Mouse (Mus musculus): ENCODE results near the gene Mest.

The Mest gene

DNA sequence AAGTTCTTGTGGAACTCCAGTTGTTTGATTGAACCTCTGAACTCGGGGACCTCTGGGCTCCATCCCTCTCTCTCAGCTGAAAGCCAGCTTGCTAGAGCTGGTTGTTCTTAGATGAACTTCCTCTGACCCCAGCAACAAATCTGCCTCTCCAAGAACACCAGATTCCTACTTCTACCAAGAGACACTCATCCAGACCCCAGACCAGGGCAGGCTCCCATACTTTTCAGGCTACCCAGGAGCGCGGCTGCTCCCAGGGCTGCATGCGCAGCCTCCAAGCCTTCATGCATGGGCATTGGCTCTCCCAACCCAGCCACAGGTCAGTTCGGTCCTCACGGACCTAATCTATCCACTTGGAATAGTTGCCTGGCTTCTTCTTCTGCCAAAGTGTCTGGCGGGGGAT, at the start of gene Mest:
Gene Mest (plus strand): TSS at position 217 of the 400 bp plus-strand sequence.
- DNase-seq (ENCODE audit: low spot score) = no peak

DNA sequence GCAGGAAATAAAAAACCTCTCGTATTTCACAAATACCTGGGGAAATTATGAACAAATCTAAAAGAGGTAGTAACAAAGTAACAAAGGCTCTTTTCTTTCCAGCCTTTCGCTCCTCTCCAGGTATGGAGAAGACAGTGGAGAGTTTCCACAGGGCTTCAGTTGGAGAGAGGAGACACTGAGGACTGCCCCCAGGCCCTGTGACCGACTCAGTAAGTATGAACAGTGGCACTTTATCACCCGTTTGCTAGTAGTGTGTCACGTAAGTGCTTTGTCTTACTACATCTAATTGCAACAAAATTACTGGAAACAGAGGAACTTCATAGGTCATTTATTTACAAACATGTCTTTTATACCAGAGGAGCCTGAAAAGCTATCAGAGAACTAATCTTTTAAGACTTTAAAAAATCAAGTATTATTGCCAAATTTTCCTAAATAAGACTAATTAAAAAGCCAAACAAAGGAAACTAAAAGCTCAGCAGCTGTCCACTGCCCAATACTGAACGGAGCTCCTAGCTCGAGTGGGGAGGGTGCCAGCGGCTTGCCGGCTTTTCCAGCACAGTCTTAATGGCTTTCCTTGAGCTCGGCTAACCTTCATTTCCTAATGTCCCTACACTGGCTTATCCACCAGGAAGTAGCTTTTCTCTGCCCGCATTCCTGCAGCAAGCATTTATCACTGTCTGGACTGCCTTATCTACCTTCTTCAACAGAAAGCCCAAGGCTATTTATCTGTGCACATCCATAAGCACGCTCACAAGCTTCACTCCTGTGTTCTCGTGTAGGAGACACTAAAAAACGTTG, 49.4 kb upstream of the Mest start:
- DNase-seq (ENCODE audit: low spot score) = no peak

DNA sequence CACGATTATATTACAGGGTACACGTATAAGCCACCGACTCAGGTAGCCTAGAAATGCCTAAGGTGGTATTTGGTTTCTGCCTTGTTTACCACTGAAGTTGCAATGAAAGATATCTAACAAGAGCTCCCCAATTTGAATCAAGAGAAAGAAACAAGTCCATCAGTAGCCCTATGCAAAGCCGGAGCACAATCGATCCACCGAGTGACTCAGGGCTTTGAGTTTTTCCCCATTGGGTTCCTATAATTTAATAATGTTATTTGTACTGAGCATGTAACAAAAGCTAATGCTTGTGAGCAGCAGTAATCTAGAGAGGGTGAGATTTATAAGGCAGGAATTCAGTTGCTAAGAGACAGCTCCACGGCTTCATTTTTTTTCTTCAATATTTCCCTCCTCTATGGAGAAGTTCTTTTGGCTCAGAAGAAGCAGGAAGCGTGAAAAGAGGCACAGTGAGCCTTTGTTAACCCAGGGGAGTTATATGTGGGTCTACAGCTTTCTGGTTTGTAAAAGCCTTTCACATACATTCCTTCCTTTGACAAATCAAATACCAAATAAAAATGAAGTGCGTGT, 48.5 kb upstream of the Mest start:
- no peak for DNase-seq (ENCODE audit: low spot score)

DNA sequence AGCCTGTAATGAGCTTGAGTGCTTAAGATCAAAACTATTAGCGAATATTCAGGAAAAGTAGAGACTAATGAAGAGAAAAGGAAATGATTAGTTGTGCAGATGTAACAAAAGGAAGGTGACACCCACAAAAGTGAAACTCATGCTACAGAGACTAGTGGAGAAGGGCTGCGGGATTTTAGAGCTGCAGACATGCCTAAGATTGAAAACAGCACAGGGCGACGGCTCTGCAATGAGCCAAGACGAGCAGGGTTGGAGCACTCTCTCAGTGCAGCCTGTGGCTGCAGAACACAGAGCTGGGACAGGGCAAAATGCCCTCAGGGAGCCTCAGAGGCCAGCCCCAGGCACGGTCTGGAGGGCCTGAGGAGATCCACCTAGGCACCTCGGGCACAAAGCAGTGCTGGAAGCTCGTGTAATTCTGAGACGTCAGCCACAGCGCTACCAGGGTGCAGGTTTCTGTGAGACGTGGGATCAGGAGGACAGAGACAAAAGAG, 48.0 kb upstream of the Mest start:
- no peak for DNase-seq (ENCODE audit: low spot score)

DNA sequence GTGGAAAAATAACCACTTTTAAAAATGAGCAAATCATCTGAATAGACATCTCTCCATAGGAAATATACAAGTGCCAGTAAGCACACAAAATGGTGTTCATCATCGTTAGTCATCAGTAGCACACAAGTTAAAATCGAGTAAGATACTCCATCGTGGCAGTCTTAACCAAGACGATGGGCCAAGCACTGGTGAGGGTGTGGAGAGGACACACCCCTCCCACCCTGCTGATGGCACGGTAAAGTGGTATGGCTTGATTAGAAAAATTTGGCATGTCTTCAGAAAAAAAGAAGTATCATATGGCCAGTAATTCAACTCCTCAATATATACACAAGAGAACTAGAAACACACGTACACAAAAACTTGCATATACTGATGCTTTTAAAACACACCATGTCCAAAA, 46.8 kb upstream of the Mest start:
- DNase-seq (ENCODE audit: low spot score) = no peak

DNA sequence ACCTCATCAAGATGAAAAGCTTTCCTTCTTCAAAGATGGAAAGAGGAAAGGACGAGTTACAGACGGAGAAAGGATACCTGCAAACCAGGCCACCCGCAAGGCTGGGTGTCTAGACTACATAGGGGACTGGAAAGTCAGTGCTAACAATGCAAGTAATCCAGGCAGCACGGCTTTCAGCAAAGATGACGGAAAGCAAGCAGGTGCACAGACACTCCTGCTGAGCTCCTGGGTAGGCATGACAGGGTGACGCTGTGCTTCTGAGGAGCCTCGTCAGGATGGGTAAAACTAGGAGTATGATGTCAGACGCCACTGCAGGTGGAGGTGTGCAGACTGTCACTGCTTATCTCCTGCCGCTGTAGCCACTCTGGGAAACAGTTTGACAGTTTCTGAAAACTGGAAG, 45.8 kb upstream of the Mest start:
- DNase-seq (ENCODE audit: low spot score) = no peak

DNA sequence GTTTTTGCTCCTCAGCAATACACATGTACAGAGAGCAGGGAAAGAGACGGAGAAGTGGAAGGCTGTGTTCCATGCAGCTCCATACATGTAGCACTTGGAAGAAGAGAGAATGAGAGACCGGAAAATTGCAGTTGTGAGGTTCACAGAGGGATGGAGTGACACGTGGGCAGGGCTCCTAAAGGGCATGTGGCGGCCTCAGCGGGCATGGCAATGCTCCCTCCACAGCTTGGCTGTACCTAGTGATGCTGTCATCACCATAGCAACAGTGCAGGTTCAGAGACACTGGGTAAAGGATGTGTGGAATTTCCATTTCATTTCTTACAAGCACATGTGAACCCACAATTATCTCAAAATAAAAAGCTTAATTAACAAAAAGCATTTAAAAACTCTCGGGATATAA, 44.9 kb upstream of the Mest start:
- no peak for DNase-seq (ENCODE audit: low spot score)

DNA sequence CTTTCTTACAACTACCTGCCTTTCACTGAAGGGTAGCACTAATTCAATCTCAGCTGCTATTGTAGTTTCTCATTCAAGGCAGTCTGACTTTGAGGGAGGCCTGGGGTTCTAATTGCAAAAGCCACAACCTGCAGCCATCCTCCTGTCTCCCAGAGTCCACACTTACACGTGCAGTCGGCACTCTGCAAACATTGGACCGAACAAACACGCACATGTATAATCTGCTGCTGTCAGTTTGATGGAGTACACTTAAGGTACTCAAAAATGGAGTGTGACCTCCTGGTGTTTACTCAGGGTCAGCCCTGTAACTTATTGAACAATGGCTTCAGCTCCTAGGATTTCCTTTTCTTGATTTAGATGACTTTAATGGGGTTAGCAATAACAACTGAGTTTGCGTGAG, 43.8 kb upstream of the Mest start:
- no peak for DNase-seq (ENCODE audit: low spot score)

DNA sequence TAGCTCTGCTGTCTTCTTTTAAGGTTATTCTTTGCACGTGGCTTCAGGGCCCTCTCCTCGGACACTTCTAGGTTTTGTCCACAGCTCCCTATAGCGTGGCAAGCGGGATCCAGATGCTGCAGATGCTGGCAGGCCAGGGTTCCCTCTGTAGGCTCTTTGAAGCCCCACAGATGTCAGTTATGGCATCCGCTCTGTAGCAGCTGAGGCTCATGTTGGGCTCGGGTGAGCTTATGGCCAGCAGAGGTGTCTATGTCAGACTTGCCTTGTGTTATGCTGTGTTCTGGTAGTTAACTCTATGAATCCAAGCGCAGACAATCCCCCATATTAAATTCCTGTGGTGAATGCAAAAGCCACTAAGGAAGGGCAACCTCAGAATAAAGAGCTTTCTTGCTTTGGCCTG, 42.9 kb upstream of the Mest start:
- no peak for DNase-seq (ENCODE audit: low spot score)

DNA sequence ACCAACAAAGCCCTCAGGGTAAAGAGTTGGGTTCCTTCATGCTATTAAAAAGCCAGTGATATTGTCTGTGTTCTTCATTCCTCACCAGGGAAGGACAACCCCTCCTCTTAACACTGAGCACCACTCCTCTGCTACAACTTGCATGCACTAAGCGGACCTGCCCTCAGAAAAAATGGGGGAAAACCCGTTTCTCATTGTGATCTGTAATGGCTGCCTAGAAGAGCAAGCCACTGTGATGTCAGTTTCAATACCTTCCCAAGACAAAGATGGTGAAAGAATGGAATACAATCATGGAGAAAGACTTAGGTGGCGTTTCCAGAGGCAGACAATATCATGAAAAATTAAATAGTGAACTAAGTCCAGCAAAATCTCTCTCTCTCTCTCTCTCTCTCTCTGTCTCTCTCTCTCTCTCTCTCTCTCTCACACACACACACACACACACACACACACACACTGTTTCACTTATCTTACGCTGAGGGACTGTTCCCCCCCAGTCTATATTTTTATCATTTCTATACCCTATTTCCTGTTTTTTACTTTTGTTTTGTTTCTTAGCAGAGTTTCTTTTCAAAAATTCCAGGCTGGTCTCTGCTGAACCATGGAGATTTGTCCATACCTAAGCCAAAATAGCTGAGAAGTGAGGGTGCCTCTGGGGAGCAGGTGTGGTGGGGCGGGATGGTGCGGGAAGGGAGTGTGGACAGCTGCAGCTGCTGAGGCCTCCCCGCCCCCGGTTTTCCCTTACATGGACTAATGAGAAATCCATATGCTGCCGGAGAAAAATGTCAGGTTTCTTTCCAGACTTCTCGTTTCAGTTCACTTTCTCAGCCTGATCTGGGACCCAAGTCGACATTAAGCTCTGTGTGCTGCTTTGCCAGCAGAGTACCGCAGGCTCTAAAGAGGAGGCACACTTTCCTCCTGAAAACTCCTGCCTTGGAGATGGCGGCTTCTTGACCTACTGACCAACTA, 41.1 kb upstream of the Mest start:
- DNase-seq (ENCODE audit: low spot score) = no peak

DNA sequence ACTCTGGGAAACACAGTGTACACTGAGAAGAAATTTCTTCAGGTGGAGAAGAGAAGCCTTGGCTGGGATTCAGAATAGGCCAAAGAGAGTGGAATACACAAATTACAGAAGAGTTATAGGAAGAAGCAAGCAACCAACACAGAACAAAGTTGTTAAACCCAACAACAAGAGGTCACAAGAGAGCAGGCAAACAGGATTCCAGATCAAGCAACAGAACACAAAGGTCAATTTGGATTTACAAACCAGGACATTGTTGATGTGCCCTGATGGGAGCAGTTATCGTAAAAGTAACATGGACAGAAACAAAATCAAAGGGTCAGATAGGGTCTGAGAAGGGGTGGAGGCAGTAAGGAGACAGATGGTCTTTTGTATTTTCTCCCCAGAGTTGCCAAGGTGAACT, 38.8 kb upstream of the Mest start:
- no peak for DNase-seq (ENCODE audit: low spot score)

DNA sequence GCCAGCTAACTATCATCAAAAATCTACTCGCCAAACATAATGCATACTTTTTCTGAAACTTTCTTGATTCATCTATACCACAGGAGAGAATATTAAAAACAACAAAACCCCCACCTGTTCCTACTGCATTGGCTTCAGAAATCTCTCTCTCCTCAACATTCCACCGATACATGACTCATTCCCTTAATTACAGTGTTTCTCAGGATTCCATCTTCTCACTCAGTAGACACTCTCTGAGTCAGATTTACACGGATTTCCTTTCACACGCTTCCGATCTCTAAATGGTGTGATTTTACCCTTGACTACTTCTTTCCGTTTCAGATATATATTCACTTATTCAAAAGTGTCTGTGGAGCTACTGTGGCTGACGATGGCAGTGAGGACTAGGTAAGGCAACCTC, 36.1 kb upstream of the Mest start:
- no peak for DNase-seq (ENCODE audit: low spot score)

DNA sequence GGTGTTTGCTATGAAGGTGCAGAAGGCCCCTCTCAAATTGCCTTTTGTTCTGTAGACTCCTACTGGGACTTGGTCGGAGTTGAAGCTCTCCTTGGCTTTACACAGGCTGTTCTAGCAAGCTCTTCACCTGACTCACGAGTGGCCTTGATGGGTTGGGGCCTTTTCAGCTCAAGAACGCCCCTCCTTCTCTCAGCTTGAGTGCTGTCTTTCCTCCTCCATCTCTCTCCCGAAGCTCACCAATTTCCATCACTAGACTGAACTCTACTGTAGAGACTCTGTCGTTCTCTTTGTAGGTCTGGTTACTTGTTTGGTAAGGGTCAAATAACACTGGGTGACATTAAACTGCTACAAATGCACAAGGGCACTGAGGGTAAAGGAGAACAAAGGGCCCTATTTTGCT, 30.5 kb upstream of the Mest start:
- no peak for DNase-seq (ENCODE audit: low spot score)

DNA sequence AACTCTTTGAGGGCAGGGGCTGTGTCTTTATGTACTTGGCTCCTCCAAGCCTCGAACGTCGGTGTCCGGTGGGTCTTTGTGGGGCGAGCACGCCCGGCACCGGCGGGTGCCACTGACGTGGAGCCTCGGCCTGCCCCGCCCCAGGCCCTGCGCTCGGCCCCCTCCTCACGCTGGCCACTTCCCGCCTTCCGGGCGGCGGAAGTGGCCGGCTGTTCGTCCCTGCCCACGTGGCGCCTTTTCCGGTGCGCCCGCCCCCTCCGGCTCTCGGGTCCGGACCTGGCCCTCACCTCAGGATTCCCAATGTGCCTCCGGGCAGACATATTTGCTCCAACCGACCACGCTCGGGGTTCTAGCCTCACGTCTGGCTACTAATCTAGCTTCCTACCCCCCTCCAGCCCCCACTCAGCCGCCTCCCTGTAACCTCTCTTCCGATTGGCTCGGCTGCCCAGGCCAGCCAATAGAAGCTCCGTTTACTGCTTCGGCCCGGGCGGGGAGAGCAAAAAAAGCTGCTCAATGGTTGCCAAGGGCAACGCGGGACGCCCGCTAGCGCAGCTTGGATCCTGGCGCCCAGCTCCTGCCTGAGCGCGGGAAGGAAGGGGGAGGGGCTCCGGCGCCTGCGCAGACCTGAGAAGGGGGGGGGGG, 29.9 kb upstream of the Mest start, which contains the start of gene Cep41:
Gene Cep41 (minus strand): TSS at position 400 of the 642 bp plus-strand sequence.
- DNase-seq (ENCODE audit: low spot score) = peak; percentile 91

DNA sequence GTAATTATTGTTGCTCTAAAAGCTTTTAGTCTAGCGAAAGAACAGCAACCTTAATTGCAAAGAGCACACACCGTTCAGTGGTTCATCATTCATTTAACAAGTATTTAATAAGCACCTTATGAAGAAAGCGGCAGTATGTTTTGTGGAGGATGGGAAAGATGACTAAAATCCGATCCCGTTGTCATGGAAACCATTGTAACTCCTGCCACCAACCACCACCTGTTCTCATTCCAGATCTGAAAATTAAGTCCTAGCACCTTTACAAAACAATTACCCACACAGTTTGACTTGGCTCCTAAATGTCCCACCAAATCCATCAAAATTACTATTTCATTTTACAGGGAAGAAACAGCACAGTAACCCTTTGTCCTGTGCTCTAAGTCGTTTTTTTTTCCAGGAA, 29.1 kb upstream of the Mest start:
- peak; percentile 51 for DNase-seq (ENCODE audit: low spot score)

DNA sequence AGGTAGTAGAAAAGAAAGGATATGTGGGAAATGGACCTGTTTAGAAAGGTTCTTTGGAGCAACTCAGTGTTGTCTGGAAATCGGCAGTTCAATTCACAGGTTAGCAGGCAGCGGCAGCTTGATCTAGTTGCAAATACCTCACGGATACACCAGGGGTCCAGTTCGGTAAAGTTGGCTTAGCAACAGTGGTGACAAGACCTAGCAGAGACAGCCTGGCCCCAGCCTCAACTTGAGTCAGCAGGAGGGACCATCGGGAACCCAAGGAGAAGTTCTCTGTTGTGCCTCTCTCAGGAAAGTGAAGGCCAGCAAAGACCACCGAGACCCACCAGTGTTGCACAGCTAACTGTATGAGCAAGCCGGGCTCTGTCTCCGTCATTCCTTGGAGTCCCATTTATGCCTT, 28.2 kb upstream of the Mest start:
- DNase-seq (ENCODE audit: low spot score) = no peak

DNA sequence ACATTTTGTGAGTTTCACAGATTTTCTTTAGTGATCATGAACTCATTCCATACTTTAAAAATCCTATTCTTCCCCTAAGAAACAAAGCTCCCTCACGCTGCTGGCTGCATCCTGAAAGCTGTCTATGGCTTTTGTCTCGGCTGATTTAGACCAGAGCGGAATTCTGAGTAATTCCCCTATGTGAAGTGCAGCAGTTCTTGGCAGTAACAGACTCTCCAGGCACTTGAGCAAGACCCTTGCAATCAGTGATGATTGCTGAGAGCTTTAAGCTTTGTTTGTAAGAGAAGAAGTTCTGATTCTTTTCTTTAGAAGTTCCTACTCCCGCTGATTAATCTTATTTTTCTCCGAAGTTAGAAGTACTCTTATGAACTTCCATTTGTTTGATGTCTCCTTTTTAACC, 25.9 kb upstream of the Mest start:
- no peak for DNase-seq (ENCODE audit: low spot score)

DNA sequence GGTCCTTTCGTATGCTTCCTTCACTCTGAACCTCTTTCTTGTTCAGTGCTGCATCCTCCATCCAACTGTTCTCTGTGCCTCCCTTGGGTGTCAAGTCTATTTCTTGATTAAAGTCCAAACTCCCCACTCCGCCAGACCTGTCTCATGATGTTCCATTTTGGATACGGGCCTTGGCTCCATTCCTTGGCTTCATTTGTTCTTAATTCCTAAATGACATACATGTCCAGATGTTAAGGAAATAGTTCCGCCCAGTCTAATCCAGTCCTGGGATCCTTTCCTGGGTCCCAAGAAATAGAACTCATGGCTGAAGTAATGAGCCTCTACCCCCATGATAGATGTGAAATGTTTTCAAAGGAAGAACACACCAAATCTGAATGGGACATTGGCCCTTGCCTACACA, 25.3 kb upstream of the Mest start:
- no peak for DNase-seq (ENCODE audit: low spot score)

DNA sequence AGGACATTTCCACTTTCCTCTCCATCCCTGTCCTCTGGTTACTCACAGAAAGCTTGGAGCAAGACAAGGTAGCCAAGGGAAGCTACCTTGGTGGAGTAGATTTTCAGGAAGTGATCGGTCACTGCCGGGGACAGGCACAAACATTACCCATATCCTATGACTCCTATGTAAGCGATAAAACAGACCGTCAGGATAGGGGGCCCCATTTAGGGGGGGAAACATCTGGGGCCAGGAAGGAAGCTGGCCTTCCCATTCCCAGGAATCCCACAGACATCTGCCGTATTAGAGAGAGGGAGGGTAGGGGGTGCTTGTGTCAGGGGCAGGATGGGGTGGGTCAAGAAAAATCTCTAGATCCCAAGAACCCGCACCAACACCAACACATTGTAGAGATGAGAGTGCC, 23.2 kb upstream of the Mest start:
- DNase-seq (ENCODE audit: low spot score) = no peak

DNA sequence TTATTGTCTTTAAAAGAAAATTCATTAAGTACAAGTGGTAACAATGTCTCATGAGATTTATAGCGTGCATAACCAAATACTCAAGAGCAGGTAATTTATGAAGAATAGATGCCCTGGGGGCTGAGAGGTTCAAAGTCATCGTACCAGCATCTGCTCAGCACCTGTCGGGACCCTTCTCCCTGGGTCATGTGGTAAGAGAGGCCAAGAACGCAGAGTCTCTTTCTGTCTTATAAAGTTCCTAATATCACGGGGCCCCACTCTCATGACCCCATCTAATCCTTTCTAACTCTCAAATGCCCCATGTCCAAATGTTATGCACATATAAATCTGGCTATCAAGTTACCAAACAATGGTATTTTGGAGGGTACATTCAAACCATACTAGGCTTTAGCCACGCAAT, 20.5 kb upstream of the Mest start:
- no peak for DNase-seq (ENCODE audit: low spot score)

DNA sequence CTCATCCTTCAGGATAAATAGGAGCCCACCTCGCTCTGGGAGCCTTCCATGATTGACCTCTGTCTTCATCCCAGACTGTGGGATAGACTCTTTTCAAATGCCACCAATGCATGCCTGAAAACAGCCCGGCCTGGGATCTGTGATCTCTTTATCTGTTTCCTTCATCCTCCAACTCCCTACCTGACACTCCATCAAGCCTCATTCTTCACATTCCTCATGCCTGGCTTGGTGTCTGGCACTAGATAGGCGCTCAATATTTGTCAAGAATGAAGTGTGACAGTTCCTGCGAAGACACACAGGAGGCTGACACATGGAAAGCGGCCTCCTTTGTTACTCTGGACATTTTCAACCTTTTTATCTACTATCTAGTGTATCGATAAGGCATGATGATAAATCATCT, 19.9 kb upstream of the Mest start:
- DNase-seq (ENCODE audit: low spot score) = no peak

DNA sequence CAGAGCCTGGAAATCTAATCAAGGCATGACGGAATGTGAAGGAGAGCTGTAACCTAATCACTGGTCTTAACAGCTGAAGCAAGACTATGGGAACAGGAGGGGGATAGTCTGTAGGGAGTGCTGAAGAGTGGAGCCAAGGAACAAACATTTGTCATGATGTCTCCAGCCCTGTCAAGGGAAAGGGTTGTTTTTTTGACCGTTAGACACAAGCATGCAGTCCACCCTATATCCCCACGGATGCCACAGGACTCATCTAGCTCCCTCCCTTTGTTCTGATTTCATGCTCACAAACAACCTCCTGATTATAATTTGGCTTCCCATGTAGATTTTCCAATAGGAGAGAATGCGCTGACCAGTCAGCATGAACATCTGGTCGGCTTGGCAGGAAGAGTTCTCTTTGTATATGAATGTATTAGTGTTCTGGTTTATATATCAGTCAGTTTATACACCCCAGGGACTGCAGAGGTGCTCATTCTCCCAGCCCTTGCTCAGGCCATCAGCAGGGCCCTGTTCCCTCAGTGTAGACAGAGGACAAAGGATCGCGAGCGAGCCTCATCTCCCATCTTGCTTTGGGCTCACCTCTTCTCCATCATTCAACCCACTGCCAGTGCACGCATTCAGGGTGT, 19.3 kb upstream of the Mest start:
- no peak for DNase-seq (ENCODE audit: low spot score)
